Mouse (Mus musculus) gastrocnemius, postnatal 36 days (tissue): ENCODE results near the gene Rab8a. TPM values are rescaled to one million over a fixed set of nuclear protein-coding genes. Genes with fewer than 3 reads are reported as not detected.

Source experiments
- DNase-seq, 2 experiments: peaks; one replicate each; pipeline ENCODE4 v3.0.0; 2022
- intact Hi-C: fragments of 180-260 bp; cut with DNase I; formaldehyde crosslinking; loops from one replicate; pipeline ENCODE4 v1.15.1; 2025
- total RNA-seq, 2 experiments: library from RNA; stranded (reverse); gene quantifications; 2 replicates each; pipeline ENCODE4 v1.2.3; 2021

Gene Rab8a
- total RNA-seq, 2 experiments from 2014 or later, result 6.0 to 10.0 TPM

DNA sequence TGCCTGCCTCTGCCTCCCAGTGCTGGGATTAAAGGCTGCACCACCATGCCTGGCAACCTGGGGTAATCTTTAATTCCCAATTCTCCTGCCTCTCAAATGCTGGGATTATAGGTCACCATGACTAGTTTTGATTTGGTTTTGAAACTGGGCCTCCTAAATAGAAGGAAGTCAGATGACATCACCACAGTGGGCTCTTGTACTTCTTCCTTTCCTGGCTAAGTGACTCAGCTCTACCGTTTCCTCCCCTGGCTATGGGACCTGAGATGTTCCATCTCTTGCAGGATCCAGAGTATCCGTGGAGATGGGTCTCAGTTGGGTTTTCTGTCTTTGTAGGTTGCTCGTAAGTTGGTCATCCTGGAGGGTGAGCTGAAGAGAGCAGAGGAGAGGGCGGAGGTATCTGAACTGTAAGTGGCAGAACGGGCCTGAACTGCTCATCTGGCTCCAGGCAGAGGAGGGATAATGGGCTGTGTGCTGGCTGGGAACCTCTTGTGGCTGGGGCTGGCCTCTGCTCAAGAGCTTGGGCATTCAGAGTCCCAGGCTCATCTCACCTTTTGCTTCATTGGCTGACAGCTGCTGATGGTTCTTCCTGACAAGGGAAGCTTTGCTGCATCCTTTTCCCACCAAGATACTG lies 16.5 kb upstream of the Rab8a start:
- intact Hi-C loops, result no loop called here
- no peak for DNase-seq

DNA sequence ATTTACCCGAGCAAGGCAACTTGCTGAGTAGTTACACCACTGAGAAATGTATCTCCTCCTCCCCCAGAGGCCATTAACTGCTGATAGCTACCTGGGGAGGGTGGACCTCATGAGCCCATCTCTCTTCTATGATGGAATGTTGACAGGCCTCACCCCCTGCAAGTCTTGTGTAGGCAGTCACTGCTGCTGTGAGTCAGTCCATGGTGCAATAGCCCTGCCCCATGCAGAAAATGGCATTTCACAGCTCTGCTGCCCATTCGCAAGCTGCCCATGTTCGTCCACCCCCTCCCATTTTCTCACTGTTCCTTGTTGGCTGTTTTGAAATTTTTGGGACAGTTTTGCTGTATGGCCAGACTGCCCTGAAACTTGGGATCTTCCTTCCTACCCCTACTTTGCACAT lies 15.5 kb upstream of the Rab8a start:
- DNase-seq, result no peak
- intact Hi-C loops, result no loop called here

GRCm38 (mm10) chr8:72146056-72146455 lies 14.9 kb upstream of the Rab8a start:
- DNase-seq, result no peak
- intact Hi-C loops, result no loop called here

GRCm38 (mm10) chr8:72146556-72146955 lies 14.4 kb upstream of the Rab8a start:
- no peak for DNase-seq
- intact Hi-C loops, result no loop called here

DNA sequence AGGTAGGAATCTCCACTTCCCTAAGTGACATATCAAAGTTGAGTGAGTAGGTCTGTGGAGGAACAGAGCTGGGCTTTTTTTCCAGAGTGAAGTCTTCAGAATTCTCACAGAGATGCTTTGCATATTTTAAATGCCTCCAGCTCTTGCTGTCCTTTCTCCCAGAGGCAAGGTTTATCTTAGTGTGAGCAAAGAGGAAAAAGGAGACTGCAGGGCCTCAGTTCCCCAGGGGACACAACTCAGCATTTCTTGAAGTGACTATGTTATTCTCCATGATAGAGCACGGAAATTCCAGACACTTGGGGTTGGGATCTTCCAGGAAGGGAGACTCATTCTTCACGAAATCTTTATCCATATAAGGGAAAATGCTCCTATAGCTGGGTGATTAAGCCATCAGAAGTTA lies 13.7 kb upstream of the Rab8a start:
- intact Hi-C loops, result no loop called here

GRCm38 (mm10) chr8:72149056-72149455 lies 11.9 kb upstream of the Rab8a start:
- intact Hi-C loops, result no loop called here
- DNase-seq, result no peak

More for the DNA sequence above, 13.7 kb upstream of the Rab8a start:
- no peak for DNase-seq

GRCm38 (mm10) chr8:72151418-72152078 lies 9.5 kb upstream of the Rab8a start:
- intact Hi-C loops, result no loop called here
- DNase-seq, result no peak

DNA sequence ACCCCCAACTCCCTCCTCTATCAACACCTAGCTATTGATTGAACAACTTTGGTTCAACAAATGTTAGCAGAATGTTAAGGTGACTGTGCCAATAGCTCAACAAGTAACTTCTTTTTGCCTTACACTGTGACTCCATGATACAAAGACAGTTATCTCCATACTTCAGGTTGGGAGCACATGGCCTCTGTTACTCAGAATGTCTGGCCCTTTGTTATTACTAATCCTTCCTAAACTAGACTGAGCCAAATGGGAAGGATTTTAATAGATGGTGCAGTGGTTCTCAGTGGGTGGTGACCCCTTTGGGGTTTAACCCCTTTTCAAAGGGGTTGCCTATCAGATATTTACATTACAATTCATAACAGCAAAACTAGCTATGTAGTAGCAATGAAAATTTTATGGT lies 7.6 kb upstream of the Rab8a start:
- intact Hi-C loops, result no loop called here
- no peak for DNase-seq

DNA sequence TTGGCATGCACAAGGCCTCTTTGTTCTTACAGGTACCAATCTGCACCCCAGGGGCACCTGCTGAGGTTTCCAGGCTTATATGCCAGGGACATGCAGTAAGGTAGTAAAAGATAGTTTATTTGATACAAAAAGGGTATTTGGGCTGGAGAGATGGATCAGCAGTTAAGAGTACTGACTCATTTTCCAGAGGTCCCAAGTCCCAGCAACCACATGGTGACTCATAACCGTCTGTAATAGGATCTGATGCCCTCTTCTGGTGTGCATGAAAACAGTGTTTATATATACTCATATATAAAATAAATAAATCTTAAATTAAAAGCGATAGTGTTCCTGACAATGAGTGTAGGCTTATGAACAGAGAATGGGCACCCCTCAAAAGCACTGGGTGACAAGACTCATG lies 2.9 kb upstream of the Rab8a start:
- intact Hi-C loops, result no loop called here
- no peak for DNase-seq

- no peak for DNase-seq
- intact Hi-C loops, result no loop called here
Observed at GRCm38 (mm10) chr8:72158726-72159125, 2.3 kb upstream of the Rab8a start.

GRCm38 (mm10) chr8:72160007-72160406 lies 993 bp upstream of the Rab8a start:
- no peak for DNase-seq
- intact Hi-C loops, result no loop called here

GRCm38 (mm10) chr8:72162821-72163220 lies 1.8 kb downstream of the Rab8a start:
- intact Hi-C loops, result no loop called here
- no peak for DNase-seq

- intact Hi-C loops, result no loop called here
- no peak for DNase-seq
Observed at GRCm38 (mm10) chr8:72169098-72169668, 8.2 kb downstream of the Rab8a start.

- intact Hi-C loops, result no loop called here
- DNase-seq, result no peak
Observed at GRCm38 (mm10) chr8:72169681-72170249, 8.8 kb downstream of the Rab8a start.

- intact Hi-C loops, result loop anchor here (5.0 kb wide), 1 partner anchor 190 kb away; no protein-coding TSS in a partner anchor
- DNase-seq, result peak; percentile 46 to 59
Observed at GRCm38 (mm10) chr8:72177346-72177925, 16.4 kb downstream of the Rab8a start.

DNA sequence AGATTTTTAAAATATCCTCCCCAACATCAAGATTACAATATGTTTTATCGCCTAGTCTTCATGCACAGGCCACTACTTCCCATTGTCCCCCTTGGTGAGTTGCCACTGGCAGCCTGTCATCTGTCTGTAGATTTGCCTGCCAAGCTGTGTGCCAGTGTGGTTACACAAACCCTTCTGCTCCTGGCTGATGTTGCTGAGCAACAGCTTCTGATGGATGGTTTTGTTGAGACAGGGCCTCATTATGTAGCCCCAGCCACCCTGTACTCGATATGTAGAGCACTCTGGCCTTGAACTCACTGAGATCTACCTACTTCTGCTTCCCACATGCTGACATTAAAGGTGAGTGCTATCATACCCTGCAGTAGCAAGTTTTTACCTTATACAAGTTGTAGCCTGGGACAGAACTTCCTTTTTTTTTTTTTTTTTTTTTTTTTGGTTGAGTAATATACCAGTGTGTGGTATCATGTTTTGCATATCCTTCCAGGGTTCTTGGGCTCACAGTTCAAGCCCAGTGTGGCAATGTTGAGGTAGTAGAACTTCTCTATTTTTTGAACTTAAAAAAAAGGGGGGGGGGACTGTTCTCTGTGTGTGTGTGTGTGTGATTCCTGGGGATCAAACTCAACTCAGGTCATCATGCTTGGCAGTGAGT lies 22.7 kb downstream of the Rab8a start:
- DNase-seq, result no peak
- intact Hi-C loops, result loop anchor here (5.0 kb wide), 1 partner anchor 34 kb away; the partner anchor contains the start of gene Fam32a

DNA sequence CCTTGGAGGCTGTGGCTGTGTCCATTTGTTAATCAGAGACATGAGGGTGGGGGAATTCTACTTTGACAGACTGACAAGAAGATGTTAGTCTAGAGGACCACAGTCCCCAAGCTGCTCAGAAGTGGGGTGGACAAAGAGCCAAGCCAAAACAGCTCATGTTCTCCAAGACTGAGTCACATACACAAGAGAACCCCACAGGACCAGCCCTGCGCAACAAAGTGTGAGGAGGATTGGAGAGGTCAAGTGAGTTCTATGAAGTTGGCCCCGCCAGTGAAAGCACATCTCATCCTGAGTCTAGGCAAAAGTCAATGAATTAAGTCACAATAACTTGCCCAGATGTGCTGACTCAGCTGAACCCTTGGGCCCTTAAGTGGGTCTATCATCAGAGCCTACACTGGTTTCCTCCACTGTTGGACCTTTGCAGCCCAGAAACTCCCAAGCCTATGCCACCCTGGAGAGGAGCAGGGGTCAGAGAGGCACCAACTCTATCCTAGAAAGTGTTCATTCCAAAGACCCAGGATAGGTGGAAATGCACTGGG lies 26.9 kb downstream of the Rab8a start:
- no peak for DNase-seq
- intact Hi-C loops, result no loop called here

- DNase-seq, result no peak
- intact Hi-C loops, result no loop called here
Observed at GRCm38 (mm10) chr8:72189417-72190214, 28.6 kb downstream of the Rab8a start, which contains the start of gene Hsh2d. TSS of gene Hsh2d (plus strand) at chr8:72189638.

DNA sequence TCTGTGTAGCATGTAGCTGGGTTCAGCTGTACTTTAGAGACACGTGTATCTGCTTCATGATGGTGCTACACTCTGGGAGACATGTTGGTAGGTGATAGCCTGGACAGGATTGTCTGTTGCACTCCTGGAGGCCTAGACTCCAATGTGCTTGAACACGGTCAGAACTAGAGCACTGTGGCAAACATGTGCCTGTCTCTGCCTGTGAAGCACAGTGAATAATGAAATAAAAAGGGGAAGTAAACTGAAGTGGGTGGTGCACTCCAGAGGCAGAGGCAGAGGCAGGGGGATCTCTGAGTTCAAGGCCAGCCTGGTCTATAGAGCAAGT lies 29.2 kb downstream of the Rab8a start:
- intact Hi-C loops, result no loop called here
- DNase-seq, result no peak

GRCm38 (mm10) chr8:72192065-72192464 lies 31.1 kb downstream of the Rab8a start:
- intact Hi-C loops, result no loop called here

More at GRCm38 (mm10) chr8:72192065-72192464, 31.1 kb downstream of the Rab8a start:
- DNase-seq, result no peak
